Mouse (Mus musculus) intestine, embryonic 16.5 days (tissue): Measurements from ENCODE around the gene Ccl27b. TPM values are rescaled to one million over a fixed set of nuclear protein-coding genes. Genes with fewer than 3 reads are reported as not detected.
"Not testable (repeated sequence)": the region's sequence is repeated elsewhere in the genome, so short reads cannot be mapped to it uniquely, and the experiment has no call there.

Source experiments
- ATAC-seq: fragments of 200-750 bp; cut with Nextera tagmentation; 2 replicates; pipeline ENCODE4 v1.8.0; 2017; ENCODE audit warnings: moderate TSS enrichment, moderate library complexity
- H3K27ac ChIP-seq: fragments of 300-500 bp; sonication (generic); 2 replicates; pipeline ENCODE4 v1.5.1; 2014; ENCODE audit warnings: mild to moderate bottlenecking, low read length
- H3K27me3 ChIP-seq: fragments of 300-500 bp; sonication (generic); replicated peaks from 2 replicates; pipeline ENCODE4 v1.6.1; 2014; ENCODE audit warnings: low read length, control low read depth, mixed read lengths; ENCODE audit not compliant: control insufficient read depth, insufficient read depth
- H3K36me3 ChIP-seq: fragments of 300-500 bp; sonication (generic); 2 replicates; pipeline ENCODE4 v1.6.1; 2014; ENCODE audit warnings: low read length, control low read depth; ENCODE audit not compliant: control insufficient read depth, insufficient read depth
- H3K4me1 ChIP-seq: fragments of 300-500 bp; sonication (generic); 2 replicates; pipeline ENCODE4 v1.6.1; 2014; ENCODE audit warnings: low read length, control low read depth, mixed read lengths; ENCODE audit not compliant: control insufficient read depth, insufficient read depth
- H3K4me2 ChIP-seq: fragments of 300-500 bp; sonication (generic); 2 replicates; pipeline ENCODE4 v1.6.1; 2014; ENCODE audit warnings: low read depth, low read length, control low read depth
- H3K4me3 ChIP-seq: fragments of 300-500 bp; sonication (generic); 2 replicates; pipeline ENCODE4 v1.5.1; 2014; ENCODE audit warnings: mild to moderate bottlenecking, low read length
- H3K9ac ChIP-seq: fragments of 300-500 bp; sonication (generic); 2 replicates; pipeline ENCODE4 v1.6.1; 2014; ENCODE audit warnings: low read depth, low read length
- H3K9me3 ChIP-seq: fragments of 300-500 bp; sonication (generic); 2 replicates; pipeline ENCODE4 v1.6.1; 2016; ENCODE audit warnings: low read length, control low read depth; ENCODE audit not compliant: control insufficient read depth
- WGBS: fragments of 180-500 bp; shearing (Covaris S2); extraction: QIAGEN DNeasy Blood & Tissue Kit; methylation state at CpG from one replicate; pipeline ENCODE4 v1.1.7; 2014; 5-methylcytosine and 5-hydroxymethylcytosine counted together
- polyA plus RNA-seq: library from polyadenylated mRNA; unstranded; fragments of >200 nt; fragmentation: Nextera tagmentation; extraction: Ambion mirVana; gene quantifications from 2 replicates; pipeline ENCODE4 v1.2.1, GENCODE M21; 2015

Gene Ccl27b
- polyA plus RNA-seq = not detected in 2 replicates

DNA sequence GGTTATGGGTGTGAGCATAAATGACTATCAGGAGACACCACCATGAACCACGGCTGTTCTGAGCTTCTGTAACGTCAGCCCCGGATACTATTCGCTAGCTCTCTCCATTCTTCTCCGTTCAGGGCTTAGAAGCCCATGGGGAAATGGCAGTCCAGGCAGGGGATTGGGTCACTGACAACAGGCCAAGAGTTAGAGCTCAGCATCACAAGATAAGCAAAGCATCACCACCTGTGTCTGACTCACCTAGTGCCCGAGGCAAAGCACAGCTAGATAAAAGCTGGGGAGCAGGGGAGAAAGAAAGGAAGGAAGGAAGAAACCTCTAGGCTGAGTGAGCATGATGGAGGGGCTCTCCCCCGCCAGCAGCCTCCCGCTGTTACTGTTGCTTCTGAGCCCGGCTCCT, at the start of gene Ccl27b:
Ccl27b (plus strand) TSS at position 301 of the 400 bp plus-strand sequence.
- no CpG with 5 or more reads among the region's 9 CpGs for WGBS

DNA sequence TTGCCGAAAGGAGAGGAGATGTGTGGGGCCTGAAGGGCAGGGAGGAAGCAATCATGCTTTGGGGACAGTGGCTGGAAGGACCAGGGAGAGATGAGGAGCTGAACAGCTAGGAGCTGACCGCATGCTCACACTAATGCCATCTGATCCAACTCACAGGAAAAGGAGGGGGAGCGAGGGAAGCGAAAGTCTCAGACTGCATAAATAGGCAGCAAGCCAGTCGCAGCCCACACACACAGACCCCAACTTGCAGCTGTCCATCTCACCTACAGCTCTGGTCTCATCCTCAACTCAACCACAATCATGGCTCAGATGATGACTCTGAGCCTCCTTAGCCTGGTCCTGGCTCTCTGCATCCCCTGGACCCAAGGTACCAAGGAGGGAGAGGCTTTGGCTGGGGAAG, 43.2 kb upstream of the Ccl27b start, which contains the start of gene Gm10591:
Gm10591 (plus strand) TSS at position 301 of the 400 bp plus-strand sequence.
- H3K4me3 ChIP-seq, H3K27me3 ChIP-seq, H3K4me2 ChIP-seq, ATAC-seq, H3K9me3 ChIP-seq, H3K27ac ChIP-seq, H3K4me1 ChIP-seq, H3K36me3 ChIP-seq, H3K9ac ChIP-seq: not testable (repeated sequence)
- WGBS = no CpG with 5 or more reads among the region's 5 CpGs

More for the DNA sequence above, at the start of gene Ccl27b:
- H3K4me3 ChIP-seq, H3K27ac ChIP-seq, H3K4me1 ChIP-seq, H3K36me3 ChIP-seq, ATAC-seq, H3K9me3 ChIP-seq, H3K27me3 ChIP-seq, H3K9ac ChIP-seq, H3K4me2 ChIP-seq: not testable (repeated sequence)

DNA sequence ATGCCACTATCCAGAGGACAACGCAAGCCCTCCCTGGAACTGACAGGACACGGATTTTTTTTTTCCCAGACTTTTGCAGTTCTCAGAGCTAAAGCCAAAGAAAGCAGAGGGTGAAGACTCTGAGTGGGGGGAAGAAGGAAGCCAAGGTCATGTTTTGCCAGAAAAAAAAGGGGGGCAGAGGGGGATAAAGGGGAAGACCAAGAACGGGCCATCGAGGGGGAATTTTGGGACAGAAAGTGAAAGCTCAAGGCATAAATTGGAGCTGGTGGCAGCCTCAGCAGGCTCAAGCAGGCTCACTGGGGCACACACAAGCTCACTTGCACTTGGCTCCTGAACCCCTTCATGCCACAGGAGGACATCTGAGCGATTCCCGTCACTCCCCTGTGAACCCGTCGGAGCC, 25.6 kb upstream of the Ccl27b start, which contains the start of gene Gm2564:
Gm2564 (plus strand) TSS at position 301 of the 400 bp plus-strand sequence.
- H3K27ac ChIP-seq, ATAC-seq, H3K27me3 ChIP-seq, H3K4me1 ChIP-seq, H3K4me3 ChIP-seq, H3K9me3 ChIP-seq, H3K9ac ChIP-seq, H3K36me3 ChIP-seq, H3K4me2 ChIP-seq: not testable (repeated sequence)
- WGBS = no CpG with 5 or more reads among the region's 8 CpGs

DNA sequence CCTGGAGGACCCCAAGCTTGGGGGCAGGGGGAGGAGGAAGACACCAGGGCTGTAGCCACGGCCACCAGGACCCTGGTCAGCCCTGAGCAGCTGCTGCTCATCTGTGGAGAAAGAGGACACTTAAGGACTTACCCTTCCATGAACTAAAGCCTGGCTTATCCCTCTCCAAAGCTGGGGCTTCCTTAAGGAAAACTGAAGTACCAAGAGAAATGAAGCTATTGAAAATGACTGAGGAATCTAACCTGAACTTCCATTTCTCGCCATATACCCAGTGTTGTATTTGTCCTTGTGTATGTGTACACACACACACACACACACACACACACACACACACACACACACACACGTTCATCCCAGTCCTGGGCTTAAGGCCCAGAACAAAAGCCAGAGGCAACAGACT, 6.7 kb downstream of the Ccl27b start, which contains the start of gene Il11ra2:
Il11ra2 (minus strand) TSS at position 101 of the 400 bp plus-strand sequence.
- not testable (repeated sequence) for H3K4me3 ChIP-seq, H3K4me1 ChIP-seq, ATAC-seq, H3K36me3 ChIP-seq, H3K27ac ChIP-seq, H3K9ac ChIP-seq, H3K27me3 ChIP-seq, H3K4me2 ChIP-seq, H3K9me3 ChIP-seq
- WGBS = no CpG with 5 or more reads among the region's 3 CpGs

DNA sequence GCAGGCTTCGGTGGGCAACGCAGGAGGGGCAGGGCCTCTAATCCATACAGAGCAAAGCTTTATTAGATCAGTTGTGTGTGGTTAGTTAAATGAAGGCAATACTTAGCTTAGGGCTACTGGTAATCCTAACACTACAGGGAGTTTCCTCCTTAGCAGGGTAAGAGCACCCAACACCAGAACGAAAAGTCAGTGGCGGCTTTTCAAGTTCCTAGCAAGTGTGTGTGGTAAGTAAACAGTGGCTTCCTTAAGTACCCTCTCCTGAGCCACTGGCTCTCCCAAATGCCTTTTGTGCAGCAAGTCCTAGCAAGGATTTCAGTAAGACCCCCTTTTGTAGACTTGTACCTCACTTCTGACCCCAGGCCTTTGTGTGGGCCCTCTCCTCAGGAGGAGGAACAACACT, 20.4 kb downstream of the Ccl27b start:
- H3K9me3 ChIP-seq, H3K9ac ChIP-seq, H3K4me2 ChIP-seq, H3K4me1 ChIP-seq, H3K36me3 ChIP-seq, H3K27me3 ChIP-seq, H3K4me3 ChIP-seq, H3K27ac ChIP-seq, ATAC-seq: not testable (repeated sequence)
- no CpG with 5 or more reads among the region's 4 CpGs for WGBS

DNA sequence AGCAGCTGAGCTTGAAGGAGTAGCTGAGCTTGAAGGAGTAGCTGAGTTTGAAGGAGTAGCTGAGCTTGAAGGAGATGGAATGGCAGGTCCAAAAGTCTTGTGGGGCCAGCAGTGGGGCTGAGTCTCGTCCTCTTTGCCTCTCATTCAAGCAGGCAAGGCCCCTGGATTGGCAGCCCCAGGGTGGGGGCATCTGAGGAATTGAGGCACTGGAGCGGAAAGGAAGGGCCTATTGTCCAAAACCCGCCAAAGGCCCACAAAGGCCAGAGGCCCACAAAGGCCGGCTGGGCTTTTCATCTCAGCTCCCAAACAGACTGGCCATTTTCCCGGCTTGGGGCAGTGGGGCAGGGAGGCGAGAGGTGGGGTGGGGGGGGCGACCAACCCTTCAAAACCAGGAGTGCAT, 24.3 kb downstream of the Ccl27b start:
- H3K27ac ChIP-seq, H3K4me1 ChIP-seq, H3K9me3 ChIP-seq, H3K4me2 ChIP-seq, ATAC-seq, H3K27me3 ChIP-seq, H3K4me3 ChIP-seq, H3K9ac ChIP-seq, H3K36me3 ChIP-seq: not testable (repeated sequence)
- no CpG with 5 or more reads among the region's 7 CpGs for WGBS

DNA sequence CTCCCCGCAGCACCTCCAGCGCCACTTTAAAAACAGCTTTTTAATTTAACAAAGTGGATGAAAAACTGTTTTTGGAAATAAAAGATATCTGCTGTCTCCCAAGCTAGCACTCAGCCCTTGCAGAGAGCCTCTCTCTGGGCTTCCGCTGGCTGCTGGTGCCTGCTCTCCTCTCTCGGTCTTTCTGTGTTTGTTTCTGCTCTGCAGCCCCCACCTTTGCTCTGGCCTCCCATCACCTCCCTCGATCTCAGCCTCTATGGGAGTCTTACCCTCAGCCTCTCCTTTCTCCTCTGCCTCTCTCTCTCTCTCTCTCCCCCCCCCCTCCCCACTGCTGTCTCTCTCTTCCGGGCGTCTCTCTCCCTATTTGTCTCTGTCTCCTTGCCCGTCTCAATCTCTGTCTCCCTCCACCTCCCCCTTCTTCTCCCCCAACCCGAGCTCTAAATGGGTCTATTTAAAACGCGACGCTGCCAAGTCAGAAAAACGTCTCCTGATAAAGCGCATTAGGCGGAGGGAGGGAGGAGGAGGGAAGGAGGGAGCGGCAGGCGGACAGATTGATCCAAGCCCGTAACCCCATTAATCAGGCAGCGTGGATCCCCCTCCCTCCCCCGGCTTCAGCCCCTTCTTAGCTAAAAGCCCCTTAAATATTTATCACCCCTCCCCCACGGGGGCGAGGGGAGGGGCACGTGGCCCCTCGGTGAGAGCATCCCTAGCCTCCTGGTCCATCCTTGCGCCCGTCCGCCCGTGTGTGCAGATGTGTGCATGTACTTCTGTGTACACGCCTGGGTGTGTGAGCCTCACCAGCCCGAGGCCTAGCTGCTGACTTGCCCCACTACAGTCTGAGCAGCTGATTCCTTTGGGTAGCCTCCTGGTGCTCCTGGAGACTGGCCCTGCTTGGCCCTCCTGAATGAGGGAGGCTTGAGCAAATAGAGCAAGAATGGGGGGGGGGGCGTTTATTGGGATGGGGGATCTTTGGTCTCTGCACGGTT, 25.6 kb downstream of the Ccl27b start:
- not testable (repeated sequence) for H3K4me3 ChIP-seq, H3K4me2 ChIP-seq, H3K27ac ChIP-seq, H3K27me3 ChIP-seq, H3K36me3 ChIP-seq, H3K9ac ChIP-seq, ATAC-seq, H3K4me1 ChIP-seq, H3K9me3 ChIP-seq
- WGBS = no CpG with 5 or more reads among the region's 32 CpGs

DNA sequence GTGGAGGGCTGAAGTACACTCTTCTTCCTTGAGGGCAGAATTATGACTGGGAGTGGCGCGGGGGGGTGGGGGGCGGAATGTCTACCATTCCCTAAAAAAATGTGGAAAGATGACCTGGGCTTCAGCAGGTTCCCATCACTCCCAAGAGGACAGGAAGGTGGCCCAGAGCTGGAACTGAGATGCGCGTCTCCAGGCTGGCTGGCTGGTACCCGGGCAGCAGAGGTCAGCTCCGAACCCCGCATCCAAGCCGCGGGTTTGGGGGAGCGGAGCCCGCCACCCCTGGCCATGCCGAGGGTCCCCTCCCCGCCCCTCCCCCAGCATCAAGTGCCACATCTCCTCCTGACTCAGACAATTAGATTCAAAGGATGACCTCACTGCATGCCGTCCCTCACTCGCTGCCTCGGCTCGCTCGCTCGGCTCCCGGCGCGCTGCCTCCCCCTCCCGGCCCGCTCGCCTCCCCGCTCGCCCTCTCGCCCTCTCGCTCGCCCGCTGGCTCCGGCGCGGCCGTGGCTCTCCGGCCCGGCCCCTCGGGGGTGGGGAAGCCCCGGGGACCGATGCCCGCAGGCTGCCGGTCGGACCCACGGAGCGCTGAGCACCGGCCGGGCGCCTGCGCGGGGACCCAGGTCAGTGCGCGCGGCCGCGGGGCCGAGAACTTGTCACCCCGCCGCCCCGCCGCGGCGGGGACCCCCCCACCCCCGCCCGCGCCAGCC, 26.6 kb downstream of the Ccl27b start:
- H3K9ac ChIP-seq, H3K27ac ChIP-seq, ATAC-seq, H3K4me2 ChIP-seq, H3K27me3 ChIP-seq, H3K36me3 ChIP-seq, H3K4me1 ChIP-seq, H3K4me3 ChIP-seq, H3K9me3 ChIP-seq: not testable (repeated sequence)
- WGBS = no CpG with 5 or more reads among the region's 66 CpGs

DNA sequence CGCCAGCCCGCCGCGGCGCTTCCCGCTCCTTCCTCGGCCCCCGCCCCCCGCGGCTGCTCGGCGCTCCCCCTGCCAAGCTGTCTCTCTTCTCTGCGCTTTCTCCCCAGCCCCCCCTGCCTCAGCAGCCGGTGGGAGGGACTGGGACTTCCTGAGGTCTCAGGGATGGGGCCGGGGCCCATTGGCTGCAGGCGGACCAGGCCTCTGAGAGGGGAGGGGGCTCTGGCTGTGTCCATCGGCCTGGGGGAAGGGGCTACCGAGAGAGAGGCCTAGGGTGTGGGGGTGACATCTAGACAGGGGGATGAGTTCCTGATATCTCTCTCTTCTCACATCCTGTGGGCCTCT, 27.1 kb downstream of the Ccl27b start:
- not testable (repeated sequence) for H3K27me3 ChIP-seq, H3K9me3 ChIP-seq, H3K4me1 ChIP-seq, H3K4me3 ChIP-seq, H3K9ac ChIP-seq, H3K27ac ChIP-seq, H3K4me2 ChIP-seq, H3K36me3 ChIP-seq
- 0 out of 2 replicates have a peak, but pooled peaks have one; percentile 55 for ATAC-seq
- no CpG with 5 or more reads among the region's 18 CpGs for WGBS
